Mouse (Mus musculus) erythroblast, adult 5-6 weeks (primary cell): ENCODE results near the gene Mb. TPM values are rescaled to one million over a fixed set of nuclear protein-coding genes. Genes with fewer than 3 reads are reported as not detected.

Source experiments
- ATAC-seq: replicated peaks from 2 replicates; pipeline ENCODE4 v1.8.0; 2016; ENCODE audit warnings: moderate number of reproducible peaks, mild to moderate bottlenecking, moderate TSS enrichment, inconsistent platforms; ENCODE audit not compliant: poor library complexity, low FRiP score, severe bottlenecking
- total RNA-seq, 2 experiments: library from RNA; stranded (forward) in 1 of 2; stranded (reverse) in 1 of 2; fragments of 150-400 nt in 1 of 2; fragments of 200-764, 138-1000 nt in 1 of 2; gene quantifications; 2 replicates each; pipeline versions ENCODE4 v1.2.3 to v1.2.4; 2015 to 2017; ENCODE audit warnings: low replicate concordance in 2 of 2

Gene Mb
- total RNA-seq, 2 experiments from 2014 or later = not detected

- ATAC-seq = no peak
Observed at GRCm38 (mm10) chr15:77031271-77031670, 19.2 kb downstream of the Mb start.

GRCm38 (mm10) chr15:77029331-77029991 lies 21.0 kb downstream of the Mb start:
- peak; percentile 70 for ATAC-seq

- no peak for ATAC-seq
Observed at GRCm38 (mm10) chr15:77027675-77028074, 22.8 kb downstream of the Mb start.

GRCm38 (mm10) chr15:77027117-77027516 lies 23.4 kb downstream of the Mb start:
- no peak for ATAC-seq

- no peak for ATAC-seq
Observed at GRCm38 (mm10) chr15:77025884-77026583, 24.4 kb downstream of the Mb start.

- ATAC-seq = no peak
Observed at GRCm38 (mm10) chr15:77022401-77022957, 28.0 kb downstream of the Mb start.

- no peak for ATAC-seq
Observed at GRCm38 (mm10) chr15:77021851-77022250, 28.6 kb downstream of the Mb start.

GRCm38 (mm10) chr15:77021056-77021455 lies 29.4 kb downstream of the Mb start:
- no peak for ATAC-seq

GRCm38 (mm10) chr15:77020136-77020535 lies 30.3 kb downstream of the Mb start:
- ATAC-seq = no peak

GRCm38 (mm10) chr15:77019533-77019932 lies 30.9 kb downstream of the Mb start:
- ATAC-seq = no peak

GRCm38 (mm10) chr15:77018740-77019340 lies 31.6 kb downstream of the Mb start:
- no peak for ATAC-seq

- no peak for ATAC-seq
Observed at GRCm38 (mm10) chr15:77017897-77018296, 32.6 kb downstream of the Mb start.

- ATAC-seq = no peak
Observed at GRCm38 (mm10) chr15:77016509-77016908, 34.0 kb downstream of the Mb start.

- no peak for ATAC-seq
Observed at GRCm38 (mm10) chr15:77014985-77015384, 35.5 kb downstream of the Mb start.

- no peak for ATAC-seq
Observed at GRCm38 (mm10) chr15:77014431-77014830, 36.0 kb downstream of the Mb start.

- no peak for ATAC-seq
Observed at GRCm38 (mm10) chr15:77013753-77014241, 36.7 kb downstream of the Mb start.

GRCm38 (mm10) chr15:77008851-77009250 lies 41.6 kb downstream of the Mb start:
- no peak for ATAC-seq

GRCm38 (mm10) chr15:77003868-77004215 lies 46.6 kb downstream of the Mb start:
- no peak for ATAC-seq

- no peak for ATAC-seq
Observed at GRCm38 (mm10) chr15:77003173-77003867, 47.1 kb downstream of the Mb start.

GRCm38 (mm10) chr15:76998878-76999588 lies 51.4 kb downstream of the Mb start:
- no peak for ATAC-seq
